Mouse (Mus musculus) activated CD4-positive, CD25-positive, alpha-beta regulatory T cell, adult 4 months (primary cell): ENCODE results near the gene Cys1. TPM values are rescaled to one million over a fixed set of nuclear protein-coding genes. Genes with fewer than 3 reads are reported as not detected.

Experiments
- ATAC-seq: one replicate; pipeline ENCODE4 v1.8.0; 2017
- polyA plus RNA-seq, 2 experiments: library from polyadenylated mRNA; unstranded; fragments of 100-300 nt; shearing (Covaris generic); gene quantifications; one replicate each; pipeline ENCODE4 v1.2.1; 2017

Gene Cys1
- polyA plus RNA-seq, 2 experiments from 2014 or later, result 0.60 TPM; not detected in 1

DNA sequence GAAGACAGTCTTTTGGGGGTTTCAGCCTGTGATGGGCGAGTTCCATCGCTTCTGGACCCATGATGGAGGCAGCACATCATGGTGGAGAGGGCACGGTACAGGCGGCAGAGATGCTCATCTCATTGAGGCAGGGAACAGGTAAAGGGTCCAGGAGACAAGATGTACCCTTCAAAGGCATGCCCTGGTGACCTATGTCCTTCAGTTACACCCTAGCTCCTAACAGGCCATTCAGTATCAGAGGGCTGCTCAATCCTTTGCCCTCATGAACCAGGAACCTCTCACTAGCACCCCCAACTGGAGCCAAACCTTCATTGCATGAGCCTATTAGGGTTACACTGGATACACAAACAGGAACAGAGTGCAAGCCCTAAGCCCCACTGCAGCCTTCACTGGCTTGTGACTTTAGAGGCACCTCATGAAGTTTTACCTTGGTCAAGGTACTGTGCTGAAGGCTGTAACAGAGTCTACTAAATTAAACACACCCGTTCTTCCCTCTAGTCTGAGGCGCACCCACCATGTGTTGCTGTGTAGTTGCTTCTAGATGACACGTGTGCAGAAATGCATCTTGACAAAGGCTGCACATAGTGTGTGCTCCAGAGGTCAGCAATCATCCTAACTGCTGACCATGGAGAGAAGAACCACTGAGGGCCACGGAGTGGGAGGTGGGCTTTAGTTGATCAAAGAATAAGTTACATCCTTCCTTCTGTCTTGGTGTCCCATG lies 16.0 kb upstream of the Cys1 start:
- no peak for ATAC-seq

DNA sequence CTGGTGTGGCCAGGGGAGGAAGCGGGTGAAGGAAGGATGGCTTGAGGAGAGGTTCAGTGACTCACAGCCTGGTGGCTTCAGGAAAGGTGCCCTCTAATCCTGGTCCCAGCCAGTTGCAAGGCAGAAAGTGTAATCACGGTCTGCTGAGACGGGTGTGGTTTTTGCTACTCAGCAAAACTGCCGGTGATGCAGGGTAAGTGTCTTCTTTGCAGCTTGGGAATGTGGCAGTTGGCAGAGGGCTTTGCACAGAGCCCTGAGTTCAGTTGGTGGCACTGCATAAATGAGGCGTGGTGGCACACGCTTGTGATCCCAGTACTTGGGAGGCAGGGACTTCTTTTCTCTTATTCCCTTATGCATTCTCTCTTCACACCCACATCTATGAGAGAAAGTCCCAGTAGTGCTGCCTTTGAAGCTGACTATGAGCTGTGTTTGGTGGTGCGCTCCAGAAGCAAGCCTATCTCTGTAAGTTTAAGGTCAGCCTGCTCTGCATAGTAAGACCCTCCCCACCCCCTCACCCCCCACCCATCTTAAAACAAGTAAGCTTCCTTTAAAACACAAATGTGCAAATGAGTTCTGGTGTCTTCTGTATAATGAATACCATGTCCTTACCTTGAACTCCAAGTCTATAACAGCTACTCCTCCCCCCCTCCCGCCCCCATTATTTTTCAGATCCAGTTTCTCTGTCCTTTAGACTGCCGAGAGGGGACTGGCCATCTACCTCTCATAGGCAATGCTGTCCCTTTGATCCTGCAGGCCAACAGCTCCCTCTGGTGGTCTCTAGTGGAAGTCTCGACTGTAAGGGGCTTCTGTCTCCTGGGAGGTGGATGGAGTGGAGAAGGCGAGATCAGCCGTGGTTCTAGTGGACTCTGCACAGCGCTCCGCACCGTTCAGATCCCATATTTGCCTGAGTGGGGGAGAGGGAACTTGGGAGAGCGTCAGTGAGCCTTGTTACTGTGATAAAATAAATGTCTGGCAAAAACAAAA lies 15.2 kb upstream of the Cys1 start:
- ATAC-seq, result peak; percentile 86

DNA sequence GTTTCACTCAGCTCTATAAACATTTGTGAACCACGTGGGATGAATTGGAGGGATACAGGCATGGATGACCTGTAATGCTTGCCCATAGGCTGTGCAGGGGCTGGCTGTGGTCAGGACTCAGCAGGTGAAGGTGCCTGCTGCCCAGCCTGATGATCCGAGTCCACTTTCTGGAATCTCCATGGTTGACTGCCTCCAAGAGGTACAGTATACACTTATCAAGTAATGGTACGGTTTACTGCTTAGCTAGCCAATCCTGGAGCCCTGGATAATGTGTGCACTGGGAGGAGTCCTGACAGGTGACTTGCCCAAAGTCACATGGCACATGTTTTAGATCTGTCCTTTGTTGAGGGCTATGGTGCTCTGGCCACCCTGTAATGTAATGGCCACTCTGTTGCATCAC lies 8.7 kb upstream of the Cys1 start:
- ATAC-seq, result no peak

DNA sequence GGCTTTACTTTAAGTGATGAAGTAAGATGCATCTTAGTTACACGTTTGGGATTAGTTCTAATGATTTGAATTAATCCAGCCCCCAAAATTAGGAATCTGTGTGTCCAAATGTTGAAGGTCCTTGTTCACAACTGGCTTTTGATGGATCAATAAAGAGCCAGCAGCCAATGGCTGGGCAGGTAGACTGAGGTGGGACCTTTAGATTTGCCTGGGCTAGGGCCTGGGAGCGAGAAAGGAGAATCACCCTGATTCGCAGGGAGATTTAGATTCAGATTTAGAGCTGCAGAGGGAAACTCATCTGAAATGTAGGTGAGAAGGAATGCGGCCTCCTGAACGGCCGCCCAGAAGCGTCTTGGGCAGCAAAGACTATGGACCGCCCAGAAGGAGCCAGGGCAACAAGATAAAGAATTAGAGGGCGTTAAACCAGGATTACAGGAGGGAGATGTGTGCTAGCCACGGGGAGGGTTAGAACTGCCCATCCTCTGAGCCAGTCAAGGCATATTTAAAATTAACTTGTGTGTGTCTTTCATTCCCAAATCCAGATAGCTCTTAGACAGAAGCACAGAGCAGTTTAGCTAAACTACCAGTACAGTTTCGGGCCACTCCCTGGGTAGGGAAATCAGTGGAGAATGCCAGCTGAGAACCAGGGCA lies 5.2 kb upstream of the Cys1 start:
- no peak for ATAC-seq

DNA sequence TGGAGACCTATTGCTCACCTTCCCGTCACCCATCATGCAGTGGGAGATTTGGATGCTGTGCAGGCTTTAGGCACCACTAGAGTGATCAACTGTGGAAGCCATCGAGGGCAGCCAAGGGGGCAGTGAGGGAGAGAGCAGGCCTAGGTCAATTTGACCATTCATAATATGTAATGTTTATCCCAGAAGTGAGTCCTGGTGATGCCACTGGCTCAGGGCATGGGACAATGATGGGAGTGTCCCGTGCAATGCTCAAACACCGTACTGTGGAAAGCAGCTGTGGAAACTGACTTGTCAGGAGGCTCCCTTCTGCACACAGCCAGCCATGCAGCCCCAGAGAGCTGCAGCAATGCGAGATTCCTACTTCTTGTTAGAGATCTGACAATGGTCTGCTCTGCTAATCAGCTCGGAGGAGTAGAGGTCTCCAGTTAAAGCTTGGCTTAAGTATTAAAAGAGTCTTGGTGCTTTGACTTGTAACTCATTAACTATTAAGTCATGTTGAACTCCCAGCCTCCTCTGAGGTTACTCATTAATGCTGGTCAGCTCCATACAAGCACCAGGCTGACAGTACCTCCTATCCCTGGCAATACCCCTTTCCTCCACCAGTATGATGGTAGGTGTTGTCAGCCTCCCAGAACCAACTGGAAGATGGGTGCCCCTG lies 4.6 kb upstream of the Cys1 start:
- no peak for ATAC-seq

DNA sequence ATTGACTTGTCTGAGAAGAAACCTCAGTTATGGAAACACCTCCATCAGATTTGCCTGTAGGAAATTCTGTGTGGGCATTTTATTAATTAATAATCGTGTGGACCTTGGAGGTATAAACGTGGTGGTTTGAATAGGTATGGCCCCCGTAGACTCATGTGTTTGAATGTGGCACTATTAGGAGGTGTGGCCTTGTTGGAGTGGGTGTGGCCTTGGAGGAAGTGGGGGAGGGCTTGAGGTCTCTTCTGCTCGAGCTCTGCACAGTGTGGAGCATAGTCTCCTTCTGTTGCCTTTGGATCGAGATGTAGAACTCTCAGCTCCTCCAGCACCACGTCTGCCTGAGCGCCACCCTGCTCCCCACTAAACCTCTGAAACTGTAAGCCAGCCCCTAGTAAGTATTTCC lies 1.8 kb upstream of the Cys1 start:
- ATAC-seq, result no peak

DNA sequence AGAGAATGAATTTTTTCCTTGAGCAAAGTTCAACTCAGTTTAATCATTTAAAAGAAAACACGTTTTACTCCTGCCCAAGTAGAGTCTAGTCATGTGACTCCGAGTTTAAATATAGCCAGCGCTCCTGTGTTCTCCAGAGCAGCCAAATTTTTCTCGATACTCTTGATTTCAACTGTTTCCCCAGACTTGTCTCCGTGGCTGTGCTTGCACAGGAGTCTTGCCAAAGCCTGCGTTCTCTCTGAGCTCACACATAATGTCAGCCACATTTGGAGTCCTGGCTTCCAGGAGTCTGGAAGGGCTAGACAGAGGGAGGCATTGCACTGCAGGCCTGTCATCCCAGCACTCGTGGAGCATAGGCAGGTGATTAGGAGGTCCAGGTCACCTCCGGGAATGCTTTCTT lies 950 bp upstream of the Cys1 start:
- ATAC-seq, result no peak

DNA sequence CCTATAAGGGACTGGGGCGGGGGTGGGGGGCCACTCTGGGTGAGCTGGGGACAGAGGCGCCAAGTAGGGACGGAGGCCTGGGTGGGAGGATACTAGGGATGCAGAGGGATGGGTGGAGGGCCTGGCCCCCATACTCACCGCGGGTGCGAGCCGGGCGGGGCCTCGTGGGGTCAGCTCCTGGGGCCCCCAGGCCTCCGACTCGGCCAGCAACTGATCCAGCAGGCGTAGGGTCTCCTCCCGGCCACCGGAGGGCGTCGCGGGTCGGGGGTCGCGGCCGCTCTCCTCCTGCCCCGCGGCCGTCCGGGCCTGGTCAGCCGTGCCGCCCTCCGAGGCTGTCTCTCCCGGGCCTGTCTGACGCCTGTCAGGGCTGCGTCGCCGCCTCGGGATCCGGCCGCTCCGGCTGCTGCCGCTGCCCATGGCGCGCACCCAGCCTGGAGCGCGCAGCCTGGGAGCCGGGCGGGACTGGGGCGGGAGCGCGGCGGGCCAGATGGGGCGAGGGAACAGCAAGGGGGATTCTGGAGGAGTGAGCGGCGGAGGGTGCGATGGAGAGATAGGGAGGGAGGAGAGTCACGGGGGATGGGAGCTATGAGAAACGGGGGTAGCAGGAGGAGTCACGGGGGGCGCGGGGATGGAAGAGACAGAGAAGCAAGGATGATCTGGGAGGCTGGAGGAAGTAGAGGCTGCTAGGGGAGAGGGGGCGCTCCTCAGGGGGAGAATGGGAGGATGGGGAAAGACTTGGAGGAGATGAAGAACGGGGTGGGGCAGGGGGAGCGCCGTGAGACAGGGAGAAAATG lies 924 bp downstream of the Cys1 start:
- no peak for ATAC-seq

DNA sequence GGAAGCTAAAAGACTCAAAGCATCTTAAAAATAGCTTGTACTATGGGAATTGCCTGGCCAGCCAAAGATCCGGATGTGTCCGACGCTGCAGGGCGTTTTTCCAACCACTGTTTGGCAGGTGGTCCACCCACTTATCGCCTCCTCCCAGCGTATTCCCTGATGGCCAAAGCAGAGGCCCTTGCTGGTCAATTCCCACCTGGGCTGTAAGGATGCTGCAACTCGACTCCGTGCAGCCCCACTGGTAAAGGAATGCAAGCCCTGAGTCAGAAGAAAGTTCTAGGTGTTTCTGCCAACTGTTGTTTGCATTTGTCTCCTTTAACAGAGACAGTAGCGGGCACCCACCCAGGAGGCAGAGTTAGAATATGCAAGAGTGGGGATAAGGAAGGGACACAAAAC lies 1.5 kb downstream of the Cys1 start:
- no peak for ATAC-seq

DNA sequence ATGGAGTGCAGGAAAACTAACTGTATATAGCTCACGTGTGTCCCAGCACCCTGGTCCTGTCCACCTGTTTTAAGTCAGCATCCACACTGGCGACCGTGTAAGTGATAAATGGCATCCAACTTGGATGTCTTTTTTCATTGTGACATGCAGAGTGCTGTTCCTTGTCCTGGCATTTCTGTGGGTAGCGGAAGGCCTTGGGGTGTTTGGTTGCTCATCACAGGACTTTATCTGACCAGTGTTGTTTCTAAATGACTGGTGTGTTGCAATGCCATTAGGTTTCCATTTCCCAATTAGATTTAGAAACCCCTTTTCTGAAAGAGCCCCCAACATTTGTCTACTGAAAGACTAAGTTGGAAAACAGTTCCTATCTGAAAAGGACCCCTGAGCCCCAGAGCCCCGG lies 19.5 kb downstream of the Cys1 start:
- no peak for ATAC-seq

DNA sequence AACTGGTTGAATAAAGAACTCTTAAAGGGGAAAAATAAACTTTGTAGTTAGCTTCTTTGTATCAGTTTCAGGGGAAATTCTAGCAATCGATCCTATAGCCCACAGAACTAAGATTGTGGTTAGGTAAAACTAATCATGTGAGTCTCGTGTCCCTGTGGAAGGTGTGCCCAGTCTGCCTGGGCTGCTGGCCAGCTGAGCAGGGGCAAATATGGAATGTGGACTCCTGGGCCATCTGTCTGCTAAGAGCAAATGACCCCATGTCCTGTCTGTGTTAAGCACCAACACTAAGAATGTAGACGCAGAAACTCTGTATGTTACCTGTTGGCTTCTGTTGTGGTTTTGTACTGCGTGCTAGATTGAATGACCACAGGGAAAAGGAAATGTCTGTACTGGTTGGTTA lies 20.5 kb downstream of the Cys1 start:
- ATAC-seq, result no peak

DNA sequence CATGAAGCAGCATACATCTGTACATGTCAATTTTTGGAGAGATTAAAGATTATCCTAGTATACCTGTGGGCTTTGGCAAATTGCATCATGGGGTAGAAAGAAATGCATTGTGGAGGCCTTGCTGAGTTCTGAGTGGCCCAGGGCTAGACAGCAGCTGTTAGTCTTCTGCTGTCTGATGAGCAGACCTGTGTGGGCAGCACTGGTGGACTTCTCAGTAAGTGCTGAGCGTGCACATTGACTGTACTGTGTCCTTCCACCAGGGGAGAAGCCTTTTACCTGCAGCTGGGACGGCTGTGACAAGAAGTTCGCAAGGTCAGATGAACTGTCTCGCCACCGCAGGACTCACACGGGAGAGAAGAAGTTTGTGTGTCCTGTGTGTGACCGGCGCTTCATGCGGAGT lies 21.7 kb downstream of the Cys1 start:
- ATAC-seq, result no peak

DNA sequence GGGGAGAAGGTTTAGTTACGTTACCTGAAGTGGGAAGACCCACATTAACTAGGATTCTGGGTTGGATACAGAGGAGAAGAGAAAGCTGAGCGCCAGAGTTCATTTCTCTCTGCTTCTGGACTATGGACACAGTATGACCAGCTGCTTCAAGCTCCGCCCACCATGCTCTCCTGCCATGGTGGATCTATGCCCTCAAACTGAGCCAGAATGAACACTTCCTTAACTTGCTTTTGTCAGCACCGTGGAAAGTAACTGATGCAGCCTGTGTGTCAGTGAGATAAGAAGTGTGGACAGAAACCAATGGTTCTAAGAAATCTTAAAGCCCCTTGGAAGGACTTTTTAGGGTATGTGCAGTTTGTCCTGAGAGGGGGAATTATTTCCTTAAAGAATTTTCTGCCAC lies 22.6 kb downstream of the Cys1 start:
- ATAC-seq, result no peak

DNA sequence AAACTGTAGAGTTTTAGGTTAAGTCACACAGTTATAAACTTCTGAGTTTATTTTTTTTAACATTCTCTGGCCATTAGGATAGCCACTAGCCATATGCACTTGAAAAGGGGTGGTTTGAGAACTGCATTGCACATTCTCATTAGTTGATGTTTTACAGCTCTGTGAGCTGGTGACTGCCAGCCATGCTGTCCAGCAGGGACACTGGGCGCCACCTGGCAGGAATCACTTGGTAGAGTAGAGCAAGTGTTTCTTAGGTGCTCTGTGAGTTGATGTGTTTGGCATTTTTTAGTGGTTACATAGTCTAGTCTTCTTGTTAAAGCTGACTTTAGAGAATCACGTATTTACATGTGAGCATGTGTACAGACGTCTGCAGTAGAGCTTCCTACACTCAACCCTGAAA lies 25.2 kb downstream of the Cys1 start:
- no peak for ATAC-seq

DNA sequence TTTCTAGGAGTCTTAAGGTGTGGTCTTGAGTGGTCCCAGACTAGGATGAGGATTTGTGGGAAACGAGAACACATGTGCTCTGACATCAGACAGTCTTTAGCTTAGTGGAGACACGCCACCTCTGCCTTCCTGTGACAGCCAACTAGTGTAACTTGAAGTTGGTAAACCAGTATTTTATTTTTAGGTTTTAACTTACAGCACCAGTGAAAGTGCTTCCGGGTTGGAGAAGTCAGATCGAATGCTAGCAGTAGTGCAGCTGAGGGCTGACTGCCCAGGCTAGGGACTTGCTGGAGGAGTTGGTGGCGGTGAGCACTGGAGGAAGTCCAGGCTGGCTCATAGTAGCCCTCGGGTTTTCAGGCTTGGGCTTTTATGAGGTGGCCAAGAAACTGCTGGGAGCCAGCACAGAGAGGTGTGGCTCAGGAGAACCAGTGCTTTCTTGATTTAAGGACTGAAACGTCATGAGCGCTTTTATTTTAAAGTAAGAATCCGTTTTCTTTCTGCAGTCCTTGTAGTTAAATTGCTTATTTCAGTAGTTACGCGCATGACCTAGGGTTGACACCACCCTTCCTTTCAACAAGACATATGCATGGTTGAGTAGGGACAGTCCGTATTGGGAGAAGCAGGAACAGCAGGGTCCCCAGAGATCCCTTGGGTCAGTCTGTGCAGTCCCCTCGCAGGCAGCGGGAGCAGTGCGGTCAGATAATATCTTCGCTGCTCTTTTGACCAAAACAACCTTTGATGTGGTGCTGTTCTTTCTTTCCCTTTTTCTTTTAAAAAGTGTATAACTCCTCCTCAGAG lies 27.3 kb downstream of the Cys1 start:
- ATAC-seq, result no peak

DNA sequence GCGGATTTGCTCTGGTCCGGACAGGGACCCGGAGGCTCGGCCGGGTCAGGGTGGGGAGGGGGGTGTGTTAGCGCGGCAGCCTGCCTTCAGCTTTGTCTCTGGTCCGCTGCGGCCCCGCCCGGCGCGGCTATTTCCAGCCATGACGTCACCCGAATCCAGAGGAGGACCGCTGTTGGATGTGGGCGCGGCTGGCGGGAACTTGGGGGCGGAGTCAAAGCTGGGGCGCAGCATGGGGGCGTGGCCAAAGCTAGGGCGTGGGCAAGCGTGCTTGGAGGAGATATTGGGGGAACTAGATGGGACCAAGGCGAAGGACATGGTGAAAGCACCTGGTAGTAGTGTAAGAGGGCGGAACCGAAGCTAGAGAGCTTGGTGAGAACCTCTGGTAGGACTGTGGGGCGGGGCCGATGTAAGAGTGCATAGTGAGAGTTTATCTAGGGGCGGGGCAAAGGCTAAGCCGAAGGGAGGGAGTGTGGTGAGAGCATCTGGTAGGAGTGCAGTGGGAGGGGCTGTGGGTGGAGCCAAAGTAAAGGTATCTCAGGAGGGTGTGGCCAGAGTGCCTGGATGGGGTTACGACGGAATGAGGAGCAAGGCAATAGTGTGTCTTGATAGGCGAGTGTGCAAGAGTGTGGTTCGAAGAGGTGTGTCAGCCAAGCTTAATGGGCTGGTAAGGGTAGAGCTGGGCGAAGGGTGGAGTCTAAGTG lies 29.8 kb downstream of the Cys1 start:
- ATAC-seq, result peak; percentile 70

DNA sequence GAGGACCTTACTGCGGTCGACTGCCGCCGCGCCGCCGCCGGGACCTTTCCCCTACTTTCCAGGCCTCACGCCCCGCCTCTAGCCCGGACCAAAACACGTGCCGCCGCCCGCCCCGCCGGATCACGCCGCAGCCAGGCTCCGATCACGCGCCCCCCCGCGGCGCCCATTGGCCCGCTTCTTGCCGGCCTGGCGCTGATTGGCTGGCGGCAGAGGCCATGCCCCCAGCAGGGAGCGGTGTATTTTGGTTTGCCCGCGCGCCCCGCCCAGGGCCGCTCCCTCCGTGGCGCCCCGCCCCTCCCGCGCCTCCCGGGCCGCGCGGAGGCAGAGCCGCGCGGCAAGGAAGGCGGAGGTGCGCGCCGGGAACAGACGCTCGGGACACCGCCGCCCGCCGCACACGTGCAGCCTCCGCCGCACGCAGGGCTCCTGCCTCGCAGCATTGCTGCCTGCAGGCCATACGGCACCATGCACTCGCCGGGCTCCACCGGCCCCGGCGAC lies 30.5 kb downstream of the Cys1 start, which contains the start of gene Klf11:
Klf11 (plus strand) TSS at position 212 of the 495 bp plus-strand sequence.
- ATAC-seq, result peak; percentile 84

DNA sequence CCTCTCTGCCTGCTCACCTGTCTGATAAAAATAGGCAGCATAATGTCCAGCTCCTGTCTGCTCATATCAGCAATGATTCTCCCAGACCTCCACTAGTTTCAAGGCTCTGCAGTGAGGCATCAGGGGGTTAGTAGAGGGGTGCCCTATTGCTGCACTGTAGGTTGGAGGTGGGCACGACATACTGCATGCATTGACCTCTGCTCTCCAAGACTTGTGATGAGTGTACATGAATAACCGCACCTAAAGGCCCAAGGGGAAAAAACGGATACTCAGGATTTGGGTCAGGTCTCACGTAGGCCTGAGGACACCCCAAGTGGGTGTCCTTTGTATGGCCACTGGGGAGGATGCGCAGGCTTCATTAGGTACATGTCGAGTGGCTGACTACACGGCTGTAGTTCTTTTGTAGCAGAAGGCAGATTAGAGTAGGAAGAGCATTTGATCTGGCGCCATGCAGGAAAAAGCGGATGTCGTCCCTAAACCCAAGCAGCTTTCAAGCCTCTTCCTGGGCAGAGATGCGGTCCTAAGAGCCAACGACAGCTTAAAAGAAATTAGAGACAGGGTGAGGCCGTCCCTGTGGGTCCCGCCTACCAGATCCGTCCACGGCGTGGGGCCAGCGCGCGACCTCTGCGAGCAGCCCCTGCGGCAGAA lies 31.1 kb downstream of the Cys1 start:
- ATAC-seq, result no peak

DNA sequence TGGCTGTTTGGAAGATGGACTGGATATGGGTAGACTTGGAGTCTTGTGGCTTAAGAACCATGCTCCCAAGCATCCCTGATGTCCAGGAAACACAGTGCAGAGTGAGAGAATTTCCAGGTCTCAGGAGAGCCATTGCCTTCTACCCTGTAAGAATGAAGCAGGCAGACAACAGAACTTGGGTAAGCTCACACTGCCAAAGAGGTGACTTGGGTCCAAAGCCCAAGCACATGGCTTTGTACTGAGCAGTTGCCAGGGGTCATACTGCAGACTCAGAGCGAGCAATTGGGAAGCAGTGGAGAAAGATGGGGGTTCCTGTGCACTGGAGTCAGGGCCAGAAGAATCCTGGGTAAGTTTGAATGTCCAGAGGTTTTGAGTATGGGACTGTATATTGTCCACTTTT lies 33.5 kb downstream of the Cys1 start:
- no peak for ATAC-seq

DNA sequence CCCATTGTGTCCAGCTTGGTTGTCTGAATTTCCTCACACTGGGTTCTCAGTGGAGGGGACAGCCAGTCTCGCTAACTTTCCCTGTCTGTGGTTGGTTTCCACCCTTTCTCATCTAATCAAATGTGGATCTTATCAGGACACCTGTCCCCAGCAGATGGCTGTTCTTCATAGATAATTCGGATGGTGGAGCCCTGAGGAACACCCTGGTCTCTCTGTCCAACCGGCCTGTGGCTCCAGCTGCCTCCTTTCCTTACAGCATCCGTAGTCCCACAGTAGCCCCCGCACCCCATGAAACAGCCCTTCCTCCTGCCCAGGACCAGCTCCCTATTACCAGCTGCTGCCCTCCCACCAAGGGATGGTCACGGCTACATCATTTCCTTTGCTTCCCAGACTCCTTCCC lies 35.7 kb downstream of the Cys1 start:
- ATAC-seq, result no peak
